Mouse (Mus musculus) heart, postnatal 0 days (tissue): Measurements from ENCODE around the gene Olfr455.

Experiments used
- CTCF ChIP-seq: IDR thresholded peaks from 2 replicates; pipeline ENCODE4 v1.5.1; 2016; ENCODE audit warnings: antibody characterized with exemption, control low read depth, low read depth
- EP300 ChIP-seq: IDR thresholded peaks from 2 replicates; pipeline ENCODE4 v1.6.1; 2016; ENCODE audit warnings: antibody characterized with exemption, low read depth

- no peak for TF ChIP-seq CTCF
- no peak for TF ChIP-seq EP300
Observed at GRCm38 (mm10) chr6:42558641-42559040, 11.3 kb upstream of the Olfr455 start.
